Mouse (Mus musculus): ENCODE measurements around the gene Olfr1338.
"Not testable (repeated sequence)": the region's sequence is repeated elsewhere in the genome, so short reads cannot be mapped to it uniquely, and the experiment has no call there.

Gene Olfr1338

GRCm38 (mm10) chr4:118758637-118759036 is at the start of gene Olfr1338:
Gene Olfr1338 (minus strand): TSS chr4:118758737.
- DNase-seq = no peak

- DNase-seq = not testable (repeated sequence)
Measured at GRCm38 (mm10) chr4:118792796-118793195, 34.3 kb upstream of the Olfr1338 start.

- no peak for DNase-seq
Measured at GRCm38 (mm10) chr4:118782486-118782885, 23.9 kb upstream of the Olfr1338 start, which contains the start of gene Olfr1337. Gene Olfr1337 (minus strand): TSS chr4:118782586.

GRCm38 (mm10) chr4:118741881-118742280 is 16.7 kb downstream of the Olfr1338 start:
- DNase-seq = no peak

- DNase-seq = peak; percentile 13
Measured at GRCm38 (mm10) chr4:118740988-118741698, 17.4 kb downstream of the Olfr1338 start.

GRCm38 (mm10) chr4:118739574-118739973 is 19.0 kb downstream of the Olfr1338 start:
- no peak for DNase-seq

- DNase-seq = no peak
Measured at GRCm38 (mm10) chr4:118731875-118732274, 26.7 kb downstream of the Olfr1338 start, which contains the start of gene Olfr1339. Gene Olfr1339 (plus strand): TSS chr4:118732175.

- peak; percentile 41 for DNase-seq
Measured at GRCm38 (mm10) chr4:118721742-118722483, 36.6 kb downstream of the Olfr1338 start.

- DNase-seq = no peak
Measured at GRCm38 (mm10) chr4:118719838-118720237, 38.7 kb downstream of the Olfr1338 start, which contains the start of gene Olfr1340. Gene Olfr1340 (plus strand): TSS chr4:118720138.

- DNase-seq = no peak
Measured at GRCm38 (mm10) chr4:118711656-118712055, 46.9 kb downstream of the Olfr1338 start.

- DNase-seq = no peak
Measured at GRCm38 (mm10) chr4:118708086-118708485, 50.5 kb downstream of the Olfr1338 start.

- no peak for DNase-seq
Measured at GRCm38 (mm10) chr4:118703223-118703622, 55.3 kb downstream of the Olfr1338 start, which contains the start of gene Olfr1341. Gene Olfr1341 (plus strand): TSS chr4:118703523.
